Comparison of ENCODE assay signal across 26 mouse cellular contexts in the genomic region with DNA sequence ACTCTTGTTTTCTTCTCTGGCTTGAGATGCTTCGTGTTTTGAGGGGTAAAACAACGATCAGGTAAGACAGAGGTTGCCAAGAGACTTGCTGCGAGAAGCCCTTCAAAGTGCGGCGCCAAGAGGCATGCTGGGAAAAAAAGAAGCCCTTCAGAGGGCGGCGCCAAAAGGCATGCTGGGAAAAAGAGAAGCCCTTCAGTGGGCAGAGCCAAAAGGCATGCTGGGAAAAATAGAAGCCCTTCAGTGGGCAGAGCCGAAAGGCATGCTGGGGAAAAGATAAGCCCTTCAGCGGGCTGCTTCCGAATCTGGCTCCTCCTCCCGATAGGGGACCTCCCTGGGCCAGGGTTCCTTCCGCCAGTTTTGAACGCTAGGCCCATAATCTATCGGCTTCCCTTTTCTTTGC.
"Had no signal": no experiment of that assay in that cellular context is flagged by ENCODE, and none has a peak within 500 bp of the region (broad histone marks: within the 10 kb centered on the region; RNA-seq: fewer than 3 reads in every experiment).

No protein-coding gene starts in this region.

- H3K27me3 ChIP-seq: forebrain, embryonic 13.5 days; forebrain, embryonic 15.5 days had no signal

- H3K27ac ChIP-seq: embryonic facial prominence, embryonic 10.5 days; embryonic facial prominence, embryonic 12.5 days; embryonic facial prominence, embryonic 13.5 days; embryonic facial prominence, embryonic 15.5 days; forebrain, embryonic 10.5 days; forebrain, embryonic 12.5 days; forebrain, embryonic 13.5 days; forebrain, embryonic 15.5 days; gastrocnemius, adult 2 months; heart, adult 2 months had no signal

- H3K4me1 ChIP-seq: embryonic facial prominence, embryonic 13.5 days; embryonic facial prominence, embryonic 15.5 days had no signal

- H3K4me3 ChIP-seq: embryonic facial prominence, embryonic 10.5 days; embryonic facial prominence, embryonic 12.5 days; embryonic facial prominence, embryonic 13.5 days; embryonic facial prominence, embryonic 15.5 days; erythroblast, embryonic 14.5 days; forebrain, embryonic 10.5 days; forebrain, embryonic 12.5 days; forebrain, embryonic 13.5 days; forebrain, embryonic 15.5 days; gastrocnemius, adult 2 months; heart, adult 2 months had no signal

- H3K9me3 ChIP-seq: embryonic facial prominence, embryonic 10.5 days; embryonic facial prominence, embryonic 12.5 days; embryonic facial prominence, embryonic 13.5 days; embryonic facial prominence, embryonic 15.5 days; forebrain, embryonic 10.5 days; forebrain, embryonic 12.5 days; forebrain, embryonic 13.5 days; forebrain, embryonic 15.5 days had no signal

- DNase-seq: cerebellum, adult 8-10 months; cerebellum, adult 9-10 months; cerebellum, adult 9-11 months; cerebellum, postnatal 10 days; cerebellum, postnatal 14 days; cerebellum, postnatal 25 days; cerebellum, postnatal 36 days; embryo, embryonic 11 days; forebrain, postnatal 0 days; gastrocnemius, adult 2 months; gastrocnemius, postnatal 10 days; gastrocnemius, postnatal 14 days; gastrocnemius, postnatal 25 days; gastrocnemius, postnatal 36 days; heart, adult 11 months; heart, adult 18-20 months; heart, adult 2 months had no signal

- H3K36me3 ChIP-seq: embryonic facial prominence, embryonic 10.5 days; embryonic facial prominence, embryonic 12.5 days; embryonic facial prominence, embryonic 13.5 days; embryonic facial prominence, embryonic 15.5 days; forebrain, embryonic 10.5 days; forebrain, embryonic 12.5 days; forebrain, embryonic 15.5 days had no signal
